Mouse (Mus musculus): ENCODE measurements around the gene Elovl1. TPM values are rescaled to one million over a fixed set of nuclear protein-coding genes. Genes with fewer than 3 reads are reported as not detected.

Gene Elovl1
- polyA plus RNA-seq, 1 experiment from 2014 or later = 111 TPM

- no peak overlapping the region for H3K4me3 ChIP-seq (ENCODE audit: low read length)
- no peak for ATAC-seq (ENCODE audit: low read depth)
- no peaks in the 10 kb centered on the region for H3K4me1 ChIP-seq (replicated peaks; ENCODE audit: control insufficient read depth, insufficient read depth, low read length)
- 81% methylated on average over 5 of the region's 5 CpGs for WGBS
- peaks cover 26% of the 10 kb centered on the region for H3K36me3 ChIP-seq (ENCODE audit: control insufficient read depth, insufficient read depth, low read length)
- no peak overlapping the region for H3K4me2 ChIP-seq (ENCODE audit: low read depth, low read length)
- H3K27ac ChIP-seq (ENCODE audit: low read length) = no peak overlapping the region
- no peaks in the 10 kb centered on the region for H3K9me3 ChIP-seq (ENCODE audit: control insufficient read depth, low read length)
- H3K27me3 ChIP-seq (ENCODE audit: control insufficient read depth, insufficient read depth, low read depth, low read length) = no peaks in the 10 kb centered on the region
- H3K9ac ChIP-seq (ENCODE audit: low read length) = no peak overlapping the region
These were observed 26.0 kb upstream of the Elovl1 start for GRCm38 (mm10) chr4:118401918-118402317.

- no peaks in the 10 kb centered on the region for H3K4me1 ChIP-seq (replicated peaks; ENCODE audit: control insufficient read depth, insufficient read depth, low read length)
- WGBS = 89% methylated on average over 12 of the region's 12 CpGs
- H3K9ac ChIP-seq (ENCODE audit: low read length) = no peak overlapping the region
- ATAC-seq (ENCODE audit: low read depth) = no peak
- H3K4me3 ChIP-seq (ENCODE audit: low read length) = no peak overlapping the region
- no peak overlapping the region for H3K4me2 ChIP-seq (ENCODE audit: low read depth, low read length)
- H3K9me3 ChIP-seq (ENCODE audit: control insufficient read depth, low read length) = no peaks in the 10 kb centered on the region
- H3K36me3 ChIP-seq (ENCODE audit: control insufficient read depth, insufficient read depth, low read length) = peaks cover 22% of the 10 kb centered on the region
- H3K27me3 ChIP-seq (ENCODE audit: control insufficient read depth, insufficient read depth, low read depth, low read length) = no peaks in the 10 kb centered on the region
- H3K27ac ChIP-seq (ENCODE audit: low read length) = no peak overlapping the region
These were observed 25.2 kb upstream of the Elovl1 start for GRCm38 (mm10) chr4:118402701-118403100.

GRCm38 (mm10) chr4:118409142-118409900, 18.6 kb upstream of the Elovl1 start, which contains the start of the genes Szt2 and Med8:
Szt2 (minus strand) TSS chr4:118409273.
Med8 (plus strand) TSS chr4:118409337.
- under 1% methylated on average over 46 of the region's 53 CpGs for WGBS
- H3K4me1 ChIP-seq (replicated peaks; ENCODE audit: control insufficient read depth, insufficient read depth, low read length) = peaks cover 12% of the 10 kb centered on the region
- H3K4me3 ChIP-seq (ENCODE audit: low read length) = peak within 1 kb of the TSS; percentile 90
- H3K36me3 ChIP-seq (ENCODE audit: control insufficient read depth, insufficient read depth, low read length) = peaks cover 26% of the 10 kb centered on the region
- H3K27ac ChIP-seq (ENCODE audit: low read length) = peak within 1 kb of the TSS; percentile 66
- peak within 1 kb of the TSS; percentile 71 for H3K4me2 ChIP-seq (ENCODE audit: low read depth, low read length)
- H3K27me3 ChIP-seq (ENCODE audit: control insufficient read depth, insufficient read depth, low read depth, low read length) = no peaks in the 10 kb centered on the region
- peak; percentile 97 for ATAC-seq (ENCODE audit: low read depth)
- peak within 1 kb of the TSS; percentile 87 for H3K9ac ChIP-seq (ENCODE audit: low read length)
- H3K9me3 ChIP-seq (ENCODE audit: control insufficient read depth, low read length) = no peaks in the 10 kb centered on the region

GRCm38 (mm10) chr4:118410871-118411270, 17.0 kb upstream of the Elovl1 start:
- Histone ChIP-seq H3K36me3 (ENCODE audit: control insufficient read depth, insufficient read depth, low read length) (peaks cover 35% of the 10 kb centered on the region), H3K4me2 (ENCODE audit: low read depth, low read length) (no peak overlapping the region), H3K4me1 (replicated peaks; ENCODE audit: control insufficient read depth, insufficient read depth, low read length) (peaks cover 12% of the 10 kb centered on the region), H3K4me3 (ENCODE audit: low read length) (no peak overlapping the region), H3K27ac (ENCODE audit: low read length) (no peak overlapping the region), H3K9ac (ENCODE audit: low read length) (no peak overlapping the region), H3K9me3 (ENCODE audit: control insufficient read depth, low read length) (no peaks in the 10 kb centered on the region), H3K27me3 (ENCODE audit: control insufficient read depth, insufficient read depth, low read depth, low read length) (no peaks in the 10 kb centered on the region)
- WGBS = 85% methylated on average over 5 of the region's 5 CpGs
- ATAC-seq (ENCODE audit: low read depth) = no peak

- no peaks in the 10 kb centered on the region for H3K9me3 ChIP-seq (ENCODE audit: control insufficient read depth, low read length)
- 95% methylated on average over 5 of the region's 5 CpGs for WGBS
- no peak overlapping the region for H3K4me3 ChIP-seq (ENCODE audit: low read length)
- peaks cover 7% of the 10 kb centered on the region for H3K4me1 ChIP-seq (replicated peaks; ENCODE audit: control insufficient read depth, insufficient read depth, low read length)
- H3K27ac ChIP-seq (ENCODE audit: low read length) = no peak overlapping the region
- H3K9ac ChIP-seq (ENCODE audit: low read length) = no peak overlapping the region
- no peaks in the 10 kb centered on the region for H3K27me3 ChIP-seq (ENCODE audit: control insufficient read depth, insufficient read depth, low read depth, low read length)
- ATAC-seq (ENCODE audit: low read depth) = no peak
- peaks cover 49% of the 10 kb centered on the region for H3K36me3 ChIP-seq (ENCODE audit: control insufficient read depth, insufficient read depth, low read length)
- H3K4me2 ChIP-seq (ENCODE audit: low read depth, low read length) = no peak overlapping the region
These were observed 14.3 kb upstream of the Elovl1 start for GRCm38 (mm10) chr4:118413553-118413952.

GRCm38 (mm10) chr4:118415779-118416178, 12.1 kb upstream of the Elovl1 start:
- Histone ChIP-seq H3K4me3 (ENCODE audit: low read length) (no peak overlapping the region), H3K9ac (ENCODE audit: low read length) (no peak overlapping the region), H3K4me2 (ENCODE audit: low read depth, low read length) (no peak overlapping the region), H3K36me3 (ENCODE audit: control insufficient read depth, insufficient read depth, low read length) (peaks cover 49% of the 10 kb centered on the region), H3K4me1 (replicated peaks; ENCODE audit: control insufficient read depth, insufficient read depth, low read length) (no peaks in the 10 kb centered on the region), H3K9me3 (ENCODE audit: control insufficient read depth, low read length) (no peaks in the 10 kb centered on the region), H3K27ac (ENCODE audit: low read length) (no peak overlapping the region), H3K27me3 (ENCODE audit: control insufficient read depth, insufficient read depth, low read depth, low read length) (no peaks in the 10 kb centered on the region)
- ATAC-seq (ENCODE audit: low read depth) = no peak
- WGBS = 78% methylated on average over 2 of the region's 2 CpGs

GRCm38 (mm10) chr4:118416329-118416728, 11.6 kb upstream of the Elovl1 start:
- 93% methylated on average over 5 of the region's 5 CpGs for WGBS

GRCm38 (mm10) chr4:118417112-118417797, 10.6 kb upstream of the Elovl1 start:
- WGBS = 87% methylated on average over 13 of the region's 13 CpGs
- Histone ChIP-seq H3K4me1 (replicated peaks; ENCODE audit: control insufficient read depth, insufficient read depth, low read length) (no peaks in the 10 kb centered on the region), H3K4me3 (ENCODE audit: low read length) (no peak overlapping the region), H3K36me3 (ENCODE audit: control insufficient read depth, insufficient read depth, low read length) (peaks cover 43% of the 10 kb centered on the region), H3K9me3 (ENCODE audit: control insufficient read depth, low read length) (no peaks in the 10 kb centered on the region), H3K9ac (ENCODE audit: low read length) (no peak overlapping the region), H3K27me3 (ENCODE audit: control insufficient read depth, insufficient read depth, low read depth, low read length) (no peaks in the 10 kb centered on the region), H3K27ac (ENCODE audit: low read length) (no peak overlapping the region), H3K4me2 (ENCODE audit: low read depth, low read length) (no peak overlapping the region)
- ATAC-seq (ENCODE audit: low read depth) = no peak

More at GRCm38 (mm10) chr4:118416329-118416728, 11.6 kb upstream of the Elovl1 start:
- no peaks in the 10 kb centered on the region for H3K27me3 ChIP-seq (ENCODE audit: control insufficient read depth, insufficient read depth, low read depth, low read length)
- no peak overlapping the region for H3K4me3 ChIP-seq (ENCODE audit: low read length)
- no peaks in the 10 kb centered on the region for H3K9me3 ChIP-seq (ENCODE audit: control insufficient read depth, low read length)
- no peak overlapping the region for H3K9ac ChIP-seq (ENCODE audit: low read length)
- ATAC-seq (ENCODE audit: low read depth) = no peak
- peaks cover 49% of the 10 kb centered on the region for H3K36me3 ChIP-seq (ENCODE audit: control insufficient read depth, insufficient read depth, low read length)
- no peaks in the 10 kb centered on the region for H3K4me1 ChIP-seq (replicated peaks; ENCODE audit: control insufficient read depth, insufficient read depth, low read length)
- H3K4me2 ChIP-seq (ENCODE audit: low read depth, low read length) = no peak overlapping the region
- no peak overlapping the region for H3K27ac ChIP-seq (ENCODE audit: low read length)

GRCm38 (mm10) chr4:118421384-118421783, 6.5 kb upstream of the Elovl1 start:
- Histone ChIP-seq H3K36me3 (ENCODE audit: control insufficient read depth, insufficient read depth, low read length) (peaks cover 8% of the 10 kb centered on the region), H3K9me3 (ENCODE audit: control insufficient read depth, low read length) (no peaks in the 10 kb centered on the region), H3K4me1 (replicated peaks; ENCODE audit: control insufficient read depth, insufficient read depth, low read length) (no peaks in the 10 kb centered on the region), H3K27ac (ENCODE audit: low read length) (no peak overlapping the region), H3K4me3 (ENCODE audit: low read length) (no peak overlapping the region), H3K9ac (ENCODE audit: low read length) (no peak overlapping the region), H3K27me3 (ENCODE audit: control insufficient read depth, insufficient read depth, low read depth, low read length) (no peaks in the 10 kb centered on the region), H3K4me2 (ENCODE audit: low read depth, low read length) (no peak overlapping the region)
- ATAC-seq (ENCODE audit: low read depth) = no peak
- WGBS = 91% methylated on average over 3 of the region's 3 CpGs

All from lung, embryonic 16.5 days (tissue).